Mouse (Mus musculus) cortical plate, adult 2 months (tissue): Measurements from ENCODE around the gene Tmem218. TPM values are rescaled to one million over a fixed set of nuclear protein-coding genes. Genes with fewer than 3 reads are reported as not detected.

ENCODE experiments used
- H3K27ac ChIP-seq: fragments of 200-500 bp; 2 replicates; pipeline ENCODE4 v1.5.1; 2012; ENCODE audit warnings: low read length, control low read depth, inconsistent platforms; ENCODE audit not compliant: insufficient read depth
- H3K4me1 ChIP-seq: fragments of 200-500 bp; 2 replicates; pipeline ENCODE4 v1.6.1; 2011; ENCODE audit warnings: low read length; ENCODE audit not compliant: control insufficient read depth, insufficient read depth
- H3K4me3 ChIP-seq: fragments of 200-500 bp; 2 replicates; pipeline ENCODE4 v1.5.1; 2011; ENCODE audit warnings: mild to moderate bottlenecking, low read length, control low read depth; ENCODE audit not compliant: insufficient read depth
- CTCF ChIP-seq: fragments of 200-500 bp; IDR thresholded peaks from 2 replicates; pipeline ENCODE4 v1.5.1; 2011; ENCODE audit warnings: mild to moderate bottlenecking, control low read depth, low read length; ENCODE audit not compliant: insufficient read depth; ENCODE audit errors: extremely low read depth
- POLR2A ChIP-seq: fragments of 200-500 bp; IDR thresholded peaks from 2 replicates; pipeline ENCODE4 v1.6.1; 2011; ENCODE audit warnings: mild to moderate bottlenecking, low read length, control low read depth; ENCODE audit not compliant: insufficient read depth; ENCODE audit errors: extremely low read depth
- polyA plus RNA-seq: library from polyadenylated mRNA; depleted of rRNA; stranded (reverse); fragments of >200 nt; gene quantifications from 2 replicates; pipeline ENCODE4 v1.2.3, GENCODE M21; 2012; rRNA removed

Tmem218 gene
- polyA plus RNA-seq, 1 experiment, result 11.1 TPM

- H3K27ac ChIP-seq, result no peak overlapping the region
- TF ChIP-seq POLR2A, result no peak
- TF ChIP-seq CTCF, result no peak
- H3K4me1 ChIP-seq, result peaks cover 6% of the 10 kb centered on the region
- no peak overlapping the region for H3K4me3 ChIP-seq
Measured at GRCm38 (mm10) chr9:37249976-37250375, 42.0 kb downstream of the Tmem218 start.

GRCm38 (mm10) chr9:37250631-37251030 is 42.6 kb downstream of the Tmem218 start:
- Histone ChIP-seq H3K4me3 (no peak overlapping the region), H3K4me1 (peaks cover 8% of the 10 kb centered on the region), H3K27ac (no peak overlapping the region)
- no peak for TF ChIP-seq CTCF
- TF ChIP-seq POLR2A, result no peak

GRCm38 (mm10) chr9:37254531-37255110 is 46.6 kb downstream of the Tmem218 start:
- Histone ChIP-seq H3K27ac (no peak overlapping the region), H3K4me3 (no peak overlapping the region; the same call in 1 of the 2 replicates), H3K4me1 (peaks cover 3% of the 10 kb centered on the region; the same call in 1 of the 2 replicates)
- TF ChIP-seq CTCF, result no peak
- TF ChIP-seq POLR2A, result no peak

- H3K4me1 ChIP-seq, result peaks cover 3% of the 10 kb centered on the region; the same call in 1 of the 2 replicates
Measured at GRCm38 (mm10) chr9:37255149-37255888, 47.3 kb downstream of the Tmem218 start, which contains the start of gene Slc37a2. TSS of gene Slc37a2 (minus strand) at chr9:37255738.

GRCm38 (mm10) chr9:37255889-37256225 is 47.8 kb downstream of the Tmem218 start:
- peak overlapping the region; percentile 15; the same call in 1 of the 2 replicates for H3K4me3 ChIP-seq
- H3K27ac ChIP-seq, result no peak overlapping the region
- H3K4me1 ChIP-seq, result peaks cover 3% of the 10 kb centered on the region; the same call in 1 of the 2 replicates
- TF ChIP-seq CTCF, result peak; percentile 63
- no peak for TF ChIP-seq POLR2A

More at GRCm38 (mm10) chr9:37255149-37255888, 47.3 kb downstream of the Tmem218 start, which contains the start of gene Slc37a2:
- TF ChIP-seq POLR2A (no peak), CTCF (no peak)
- Histone ChIP-seq H3K27ac (no peak within 1 kb of the TSS), H3K4me3 (peak within 1 kb of the TSS; percentile 15; the same call in 1 of the 2 replicates)

GRCm38 (mm10) chr9:37266622-37267021 is 58.6 kb downstream of the Tmem218 start:
- Histone ChIP-seq H3K4me3 (no peak overlapping the region), H3K27ac (no peak overlapping the region), H3K4me1 (no peaks in the 10 kb centered on the region; the same call in 1 of the 2 replicates)
- TF ChIP-seq CTCF, result no peak
- no peak for TF ChIP-seq POLR2A

Other genes with a start within 250 kb of the Tmem218 start
- gene Pknox2, start 60.8 kb upstream of the Tmem218 start, polyA plus RNA-seq, result 80.9 and 84.4 TPM in 2 replicates
- 2.0 and 2.6 TPM in 2 replicates for gene Slc37a2, start 47.5 kb downstream of the Tmem218 start, polyA plus RNA-seq
- 1.4 and 1.5 TPM in 2 replicates for gene Ccdc15, start 140.2 kb downstream of the Tmem218 start, polyA plus RNA-seq
- 91.0 and 95.7 TPM in 2 replicates for gene Hepacam, start 159.1 kb downstream of the Tmem218 start, polyA plus RNA-seq
- gene Robo4, start 193.7 kb downstream of the Tmem218 start, polyA plus RNA-seq, result 6.4 and 6.9 TPM in 2 replicates
- gene Robo3, start 225.0 kb downstream of the Tmem218 start, polyA plus RNA-seq, result 66.5 and 71.0 TPM in 2 replicates